Mouse (Mus musculus) olfactory bulb, adult 2 months (tissue): ENCODE measurements around the gene Adamts14. TPM values are rescaled to one million over a fixed set of nuclear protein-coding genes. Genes with fewer than 3 reads are reported as not detected.

Experiments used
- H3K27ac ChIP-seq: fragments of 200-500 bp; 2 replicates; pipeline ENCODE4 v1.5.1; 2012; ENCODE audit warnings: low read depth, low read length; ENCODE audit not compliant: insufficient read depth
- H3K4me1 ChIP-seq: fragments of 200-500 bp; 2 replicates; pipeline ENCODE4 v1.6.1; 2012; ENCODE audit warnings: low read length; ENCODE audit not compliant: control insufficient read depth, insufficient read depth
- H3K4me3 ChIP-seq: fragments of 200-500 bp; 2 replicates; pipeline ENCODE4 v1.5.1; 2012; ENCODE audit warnings: mild to moderate bottlenecking, low read depth, low read length, moderate library complexity; ENCODE audit not compliant: insufficient read depth
- CTCF ChIP-seq: fragments of 200-500 bp; IDR thresholded peaks from 2 replicates; pipeline ENCODE4 v1.5.1; 2012; ENCODE audit warnings: low read depth, mild to moderate bottlenecking, low read length, moderate library complexity; ENCODE audit not compliant: insufficient read depth
- POLR2A ChIP-seq: fragments of 200-500 bp; IDR thresholded peaks from 2 replicates; pipeline ENCODE4 v1.6.1; 2012; ENCODE audit warnings: mild to moderate bottlenecking, low read depth, low read length, moderate library complexity; ENCODE audit not compliant: insufficient read depth
- WGBS: fragments of 180-500 bp; shearing (Covaris S2); methylation state at CpG from one replicate; pipeline ENCODE4 v1.1.7; 2018; 5-methylcytosine and 5-hydroxymethylcytosine counted together
- polyA plus RNA-seq: library from polyadenylated mRNA; stranded (reverse); fragments of >200 nt; gene quantifications from 2 replicates; pipeline ENCODE4 v1.2.4, GENCODE M21; 2012; ENCODE audit warnings: low replicate concordance; ENCODE audit not compliant: missing spikeins, insufficient read depth, insufficient read length

The Adamts14 gene
- polyA plus RNA-seq, 1 experiment: not detected

DNA sequence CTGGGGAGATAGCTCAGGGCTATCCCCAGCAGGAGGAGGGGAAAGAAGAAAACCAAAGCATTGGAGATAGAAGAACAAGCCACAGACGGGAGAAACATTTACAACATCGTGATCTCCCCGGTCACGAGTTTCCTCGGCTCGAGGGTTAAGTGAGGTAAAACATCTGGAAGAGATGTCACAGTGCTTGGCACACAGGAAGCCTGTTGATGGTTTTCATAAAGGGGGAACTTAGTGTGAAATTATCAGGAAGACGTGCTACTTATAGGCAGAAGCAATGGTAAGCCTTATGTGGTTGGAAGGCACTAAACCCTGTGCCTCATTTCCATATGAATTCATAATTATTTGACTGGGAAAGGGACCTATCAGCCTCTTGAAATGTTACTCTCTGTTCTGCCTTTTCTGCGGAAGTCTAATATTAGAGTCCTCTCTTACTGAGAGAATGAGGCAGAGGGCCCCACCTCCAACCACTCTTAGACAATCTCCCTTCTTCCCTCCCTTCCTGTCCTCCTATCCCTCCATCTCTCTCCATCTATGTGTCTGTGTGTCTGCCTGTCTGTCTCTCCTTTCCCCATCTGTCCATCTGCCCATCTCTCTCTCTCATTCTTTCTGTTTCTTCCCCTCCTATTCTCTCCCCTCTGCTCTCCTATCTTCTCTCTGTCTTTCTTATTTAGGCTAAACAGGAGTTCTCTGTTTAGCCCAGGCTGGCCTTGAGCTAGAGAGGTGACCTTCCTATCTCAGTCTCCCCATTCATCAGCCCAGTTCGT, 105.7 kb downstream of the Adamts14 start:
- WGBS: 47% methylated on average over 9 of the region's 9 CpGs
- TF ChIP-seq CTCF (no peak), POLR2A (no peak)
- H3K4me3 ChIP-seq: no peak overlapping the region

DNA sequence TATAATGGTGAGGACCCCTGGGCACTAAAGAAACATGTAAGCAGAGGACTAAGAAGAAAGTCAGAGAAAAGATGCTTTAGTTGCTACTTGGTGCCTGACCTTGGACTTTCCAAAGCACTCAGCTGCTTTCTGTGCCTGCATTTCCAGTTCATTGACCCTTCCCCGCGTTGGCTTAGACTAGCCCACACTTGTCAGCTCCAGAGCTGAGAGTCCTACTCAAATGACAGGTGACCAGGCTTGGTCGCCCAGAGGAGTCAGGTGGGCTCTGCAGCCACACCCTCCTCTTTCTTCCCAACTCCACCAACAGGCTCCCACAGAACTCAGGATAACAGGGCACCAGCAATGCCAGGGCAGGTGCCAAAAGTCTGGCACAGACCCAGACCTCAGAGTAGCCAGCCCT, 110.9 kb downstream of the Adamts14 start:
- WGBS: 85% methylated on average over 3 of the region's 3 CpGs
- Histone ChIP-seq H3K4me1 (peaks cover 3% of the 10 kb centered on the region; the same call in 1 of the 2 replicates), H3K4me3 (no peak overlapping the region), H3K27ac (no peak overlapping the region)
- TF ChIP-seq POLR2A: no peak

More for the DNA sequence above, 105.7 kb downstream of the Adamts14 start:
- Histone ChIP-seq H3K4me1 (no peaks in the 10 kb centered on the region), H3K27ac (no peak overlapping the region)

DNA sequence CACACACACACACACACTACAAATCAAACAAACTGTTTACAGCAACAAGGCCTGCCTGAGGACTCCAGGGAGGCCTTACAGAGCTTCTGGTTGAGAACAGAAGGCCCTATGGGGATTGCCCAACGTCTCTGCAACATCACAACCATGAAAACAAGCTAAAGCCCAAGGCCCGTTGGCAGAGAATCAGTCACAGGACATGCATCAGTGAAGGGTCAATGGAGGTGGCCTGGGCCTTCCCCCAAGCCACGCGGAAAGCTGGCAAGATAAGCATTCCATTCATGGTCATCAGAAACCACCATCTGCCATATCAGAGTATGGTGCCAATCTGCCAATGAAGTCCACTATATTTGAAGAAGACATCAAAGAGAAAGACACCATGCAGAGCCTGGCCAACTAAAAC, 112.6 kb downstream of the Adamts14 start:
- 86% methylated on average over 4 of the region's 4 CpGs for WGBS
- H3K4me1 ChIP-seq: peaks cover 3% of the 10 kb centered on the region; the same call in 1 of the 2 replicates
- no peak for TF ChIP-seq CTCF
- no peak overlapping the region for H3K4me3 ChIP-seq
- no peak overlapping the region for H3K27ac ChIP-seq

DNA sequence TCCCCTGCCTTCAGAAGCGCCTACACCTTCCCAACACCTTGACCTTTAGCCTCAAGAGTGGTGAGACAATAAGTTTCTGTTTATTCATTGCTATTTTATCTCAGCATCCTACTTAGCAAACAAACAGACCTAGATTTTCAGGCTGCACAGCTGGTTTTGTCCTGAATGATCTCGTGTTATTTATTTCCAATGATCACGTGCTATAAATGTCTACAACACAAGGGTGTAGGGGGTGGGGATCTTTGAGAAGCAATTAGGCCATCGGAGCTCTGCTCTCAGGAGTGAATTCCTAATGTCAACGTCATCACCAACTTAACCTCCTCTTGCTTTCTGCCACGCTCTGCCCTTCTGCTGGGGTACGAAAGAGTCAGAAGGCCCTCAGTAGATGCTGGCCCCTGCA, 113.1 kb downstream of the Adamts14 start:
- WGBS: 66% methylated on average over 7 of the region's 7 CpGs
- H3K27ac ChIP-seq: no peak overlapping the region
- TF ChIP-seq POLR2A (no peak), CTCF (no peak)
- peaks cover 3% of the 10 kb centered on the region; the same call in 1 of the 2 replicates for H3K4me1 ChIP-seq
- H3K4me3 ChIP-seq: no peak overlapping the region

DNA sequence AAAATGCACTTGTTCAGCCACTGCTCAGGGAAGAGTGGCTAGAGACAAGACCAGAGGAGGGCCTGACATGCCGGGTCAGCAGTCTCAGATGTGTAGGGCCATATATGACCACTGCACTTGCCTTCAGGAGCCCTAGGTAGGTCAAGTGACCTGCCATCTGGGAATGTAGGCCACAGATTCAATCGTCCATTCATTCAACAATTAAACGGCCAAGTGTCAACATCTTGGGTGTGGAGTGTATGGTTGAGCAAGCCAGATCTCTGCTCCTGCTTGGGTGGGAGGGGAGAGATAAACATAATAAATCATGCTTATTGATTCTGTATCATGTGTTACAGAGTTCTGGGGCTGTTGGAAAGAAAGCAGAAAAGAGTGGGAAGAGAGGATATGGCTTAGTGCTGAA, 114.6 kb downstream of the Adamts14 start:
- Histone ChIP-seq H3K27ac (no peak overlapping the region), H3K4me3 (no peak overlapping the region), H3K4me1 (peaks cover 3% of the 10 kb centered on the region; the same call in 1 of the 2 replicates)
- TF ChIP-seq POLR2A: no peak
- no peak for TF ChIP-seq CTCF
- WGBS: 88% methylated on average over 3 of the region's 3 CpGs

DNA sequence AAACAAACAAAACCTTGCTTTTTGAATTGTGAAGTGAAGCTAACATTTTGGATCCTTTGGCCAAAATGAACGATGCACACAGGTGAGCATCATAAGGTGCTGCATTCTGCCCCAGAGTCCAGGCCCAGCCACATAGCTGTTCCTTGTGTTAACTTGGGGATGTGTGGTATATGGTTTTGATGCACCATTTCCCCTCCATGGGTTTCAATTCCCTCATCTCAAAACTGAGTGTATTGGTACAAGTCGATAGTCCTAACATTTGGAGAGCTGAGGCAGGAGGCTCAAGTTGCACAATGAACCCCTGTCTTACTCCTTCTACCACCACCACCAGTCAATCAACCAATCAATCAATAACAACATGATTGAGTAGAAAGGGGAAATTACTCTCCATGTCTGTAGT, 116.8 kb downstream of the Adamts14 start:
- Histone ChIP-seq H3K4me3 (no peak overlapping the region), H3K4me1 (peaks cover 3% of the 10 kb centered on the region; the same call in 1 of the 2 replicates), H3K27ac (no peak overlapping the region)
- TF ChIP-seq POLR2A: no peak
- no peak for TF ChIP-seq CTCF
- WGBS: 84% methylated on average over 2 of the region's 2 CpGs

DNA sequence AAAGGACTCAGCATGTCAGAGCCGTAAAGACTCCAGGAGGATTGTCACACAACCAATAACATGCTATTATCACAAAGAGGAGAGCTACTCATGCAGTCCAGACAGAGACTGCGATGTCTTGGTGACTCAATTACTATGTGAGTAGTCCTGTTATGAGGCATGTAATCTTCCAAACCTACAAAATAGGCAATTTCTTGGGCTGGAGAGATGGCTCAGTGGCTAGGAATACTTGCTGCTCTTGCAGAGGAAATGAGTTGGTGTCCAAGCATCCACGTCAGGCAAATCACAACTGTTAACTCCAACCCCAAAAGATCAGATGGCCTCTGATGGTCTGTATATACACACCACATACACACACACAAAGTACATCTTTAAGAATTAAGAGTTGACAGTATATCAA, 117.6 kb downstream of the Adamts14 start:
- 53% methylated on average over 3 of the region's 3 CpGs for WGBS
- Histone ChIP-seq H3K27ac (no peak overlapping the region), H3K4me1 (peaks cover 3% of the 10 kb centered on the region; the same call in 1 of the 2 replicates), H3K4me3 (no peak overlapping the region)
- TF ChIP-seq CTCF: no peak

DNA sequence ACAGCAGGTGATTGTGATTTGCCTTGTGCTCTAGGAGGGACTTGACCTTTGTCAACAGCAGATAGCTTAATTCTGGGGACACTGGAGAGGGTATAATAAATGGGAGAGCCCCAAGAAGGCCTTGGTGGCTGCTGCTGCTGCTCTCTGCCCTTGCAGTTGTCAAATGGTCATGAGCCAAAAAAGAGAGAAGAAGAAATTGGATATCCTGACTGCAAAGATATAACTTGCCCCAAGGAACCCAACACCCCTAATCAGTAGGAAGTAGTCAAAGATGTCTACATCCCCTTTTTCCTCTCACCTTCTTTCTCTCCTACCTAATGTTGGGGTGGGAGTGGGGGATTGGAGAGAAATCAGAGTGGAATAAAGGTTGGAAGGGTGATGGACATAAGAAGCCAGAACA, 121.1 kb downstream of the Adamts14 start:
- no peak overlapping the region for H3K27ac ChIP-seq
- TF ChIP-seq POLR2A (no peak), CTCF (no peak)
- no peaks in the 10 kb centered on the region for H3K4me1 ChIP-seq
- H3K4me3 ChIP-seq: no peak overlapping the region

DNA sequence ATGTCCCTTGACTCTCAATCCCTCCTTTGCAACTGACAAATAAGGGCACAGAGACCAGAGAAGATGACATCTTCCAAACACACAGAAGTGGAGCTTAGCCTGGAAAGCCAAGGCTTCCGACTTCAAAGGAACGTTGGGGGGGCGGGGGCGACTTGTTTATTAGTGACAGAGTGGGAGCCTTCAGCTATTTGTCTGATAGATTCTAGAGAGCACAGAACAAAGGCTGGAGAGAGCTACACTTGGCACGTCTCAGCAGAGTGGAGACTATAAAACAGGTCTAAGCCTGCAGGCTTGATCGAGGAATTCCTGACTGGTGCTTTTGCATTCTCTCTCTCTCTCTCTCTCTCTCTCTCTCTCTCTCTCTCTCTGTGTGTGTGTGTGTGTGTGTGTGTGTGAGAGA, 122.6 kb downstream of the Adamts14 start:
- Histone ChIP-seq H3K4me3 (no peak overlapping the region), H3K4me1 (no peaks in the 10 kb centered on the region), H3K27ac (no peak overlapping the region)
- 58% methylated on average over 6 of the region's 6 CpGs for WGBS
- TF ChIP-seq POLR2A (no peak), CTCF (no peak)

DNA sequence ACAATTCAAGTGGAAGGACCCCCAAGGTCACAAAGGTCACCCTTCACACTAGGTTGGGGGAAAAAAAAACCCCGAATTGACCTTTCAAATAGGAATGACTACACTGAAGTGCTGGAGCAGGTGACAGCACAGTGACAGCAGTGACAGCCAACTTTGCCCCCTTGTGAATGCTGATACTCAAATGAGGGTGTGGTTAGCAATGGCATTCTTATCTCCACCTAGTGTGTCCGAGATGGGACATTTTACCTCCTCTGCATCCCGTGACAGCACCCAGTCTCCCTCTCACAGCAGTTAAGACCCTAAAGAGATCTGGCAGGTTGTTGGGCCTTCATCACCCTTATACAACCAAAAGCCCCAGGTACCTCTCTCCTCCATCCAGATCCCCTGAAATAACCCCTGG, 123.8 kb downstream of the Adamts14 start:
- H3K27ac ChIP-seq: no peak overlapping the region
- H3K4me1 ChIP-seq: no peaks in the 10 kb centered on the region
- TF ChIP-seq POLR2A (no peak), CTCF (no peak)
- WGBS: 95% methylated on average over 3 of the region's 3 CpGs
- H3K4me3 ChIP-seq: no peak overlapping the region
